Mouse (Mus musculus) gastrocnemius, postnatal 4 days (tissue): Measurements from ENCODE around the gene Rai14. TPM values are rescaled to one million over a fixed set of nuclear protein-coding genes. Genes with fewer than 3 reads are reported as not detected.

Source experiments
- DNase-seq, 2 experiments: peaks; one replicate each; pipeline ENCODE4 v3.0.0; 2021 to 2022; ENCODE audit warnings: low spot score in 2 of 2, mixed read lengths in 2 of 2
- total RNA-seq, 2 experiments: library from RNA; stranded (reverse); gene quantifications; 2 replicates each; pipeline ENCODE4 v1.2.3; 2021

The Rai14 gene
- total RNA-seq, 2 experiments from 2014 or later, result 15.7 to 19.3 TPM

DNA sequence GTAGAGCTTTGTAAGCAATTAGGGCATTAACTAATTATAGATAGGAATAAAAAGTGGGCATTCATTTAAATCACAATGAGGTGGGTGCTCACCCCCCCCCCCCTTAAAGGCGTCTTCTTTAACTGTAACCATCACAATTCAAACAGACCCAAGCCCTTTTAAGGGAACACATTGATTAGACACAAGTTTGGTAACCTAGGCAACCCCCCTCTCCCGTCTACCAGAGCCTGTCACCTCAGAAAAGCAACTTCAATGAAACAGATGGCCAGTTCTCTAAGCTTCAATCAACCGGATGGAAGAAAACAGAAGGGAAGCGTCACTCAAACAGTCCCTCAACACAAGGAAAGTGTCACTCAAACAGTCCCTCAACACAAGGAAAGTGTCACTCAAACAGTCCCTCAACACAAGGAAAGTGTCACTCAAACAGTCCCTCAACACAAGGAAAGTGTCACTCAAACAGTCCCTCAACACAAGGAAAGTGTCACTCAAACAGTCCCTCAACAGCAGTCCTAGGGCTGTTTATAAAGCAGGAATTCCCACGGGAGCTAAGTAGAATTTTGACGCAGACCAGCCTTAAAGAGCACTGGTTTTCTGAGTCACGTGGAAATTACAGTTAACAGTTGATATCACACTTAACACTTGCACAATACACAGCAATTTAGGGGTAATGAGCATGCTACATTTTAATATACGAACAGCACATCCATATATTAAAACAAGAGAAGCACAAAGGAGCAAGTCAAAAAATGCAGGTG, 59.1 kb downstream of the Rai14 start:
- DNase-seq, result no peak

DNA sequence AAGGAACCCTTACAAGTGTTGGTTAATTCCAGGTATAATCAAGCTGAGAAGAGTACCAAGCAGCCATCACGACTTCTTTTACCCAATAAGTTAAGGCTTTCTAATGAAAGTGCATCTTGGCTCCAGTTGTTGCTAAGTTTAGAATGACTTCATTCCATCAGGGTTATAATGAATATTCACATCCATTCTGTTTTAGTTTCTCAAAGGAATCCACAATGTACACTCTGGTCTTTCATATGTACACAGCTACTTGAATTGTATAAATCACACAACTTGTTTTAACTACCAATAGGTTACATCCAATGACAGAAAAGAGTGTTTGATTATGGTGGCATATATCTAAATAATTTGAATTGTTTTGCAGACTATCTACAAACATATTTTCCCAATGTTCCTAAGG, 59.7 kb downstream of the Rai14 start:
- no peak for DNase-seq

DNA sequence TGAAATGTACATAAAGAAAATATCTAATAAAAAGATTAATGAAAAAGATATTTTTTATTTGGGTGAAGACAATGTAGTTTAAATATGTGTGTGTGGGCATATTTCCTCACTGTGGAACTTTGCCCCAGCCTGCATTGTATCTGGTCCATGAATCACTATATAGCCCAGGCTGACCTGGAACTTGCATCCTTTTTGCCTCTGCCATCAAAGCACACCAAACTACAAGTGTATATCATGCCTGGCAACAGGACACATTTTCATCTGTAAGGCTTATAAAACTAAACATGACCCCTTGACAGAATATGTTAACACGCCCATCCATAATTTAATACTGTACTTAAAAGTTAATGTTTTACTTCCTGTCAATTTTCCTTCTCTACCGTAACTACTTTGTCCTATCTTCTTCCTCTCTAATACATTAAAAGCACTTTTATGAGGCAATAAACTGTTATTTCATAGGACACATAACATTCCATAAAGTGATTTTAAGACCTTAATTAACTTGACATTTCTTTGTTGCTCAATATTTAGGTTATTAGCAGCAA, 61.4 kb downstream of the Rai14 start:
- DNase-seq, result no peak

DNA sequence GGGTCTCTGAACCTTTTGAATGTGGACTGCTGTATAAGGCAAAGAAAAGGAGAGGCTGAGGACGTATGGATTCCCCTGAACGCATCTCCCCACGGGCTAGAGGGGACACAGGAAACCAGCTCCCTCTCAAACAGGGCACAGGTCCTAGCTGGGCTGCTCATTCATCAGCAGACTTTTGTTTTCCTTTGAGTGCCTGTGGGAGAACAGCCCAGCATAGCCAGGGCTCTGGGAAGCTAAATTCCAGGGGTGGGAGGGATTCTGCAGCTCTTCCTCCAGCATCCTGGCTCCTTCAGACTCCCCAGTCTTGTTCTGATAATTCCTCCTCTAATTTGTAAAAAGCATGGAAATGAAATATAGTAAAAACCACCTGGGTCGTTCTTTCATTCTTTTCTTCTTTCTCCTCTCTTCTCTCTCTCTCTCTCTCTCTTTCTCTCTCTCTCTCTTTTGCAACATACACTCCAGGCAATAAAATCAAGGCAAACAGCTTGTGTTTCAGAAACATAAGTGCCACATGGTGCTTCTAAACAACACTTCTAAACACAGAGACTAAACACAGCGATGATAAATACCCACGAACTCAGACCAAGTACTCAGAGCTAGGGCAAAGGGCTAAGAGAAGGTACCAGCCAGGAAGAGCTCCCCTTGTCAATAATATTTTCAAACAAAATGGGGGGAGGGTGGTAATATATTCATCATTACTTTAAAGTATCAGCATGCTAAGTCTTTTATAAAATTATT, 65.9 kb downstream of the Rai14 start:
- peak in 1 of 2 experiments; percentile 47 for DNase-seq

DNA sequence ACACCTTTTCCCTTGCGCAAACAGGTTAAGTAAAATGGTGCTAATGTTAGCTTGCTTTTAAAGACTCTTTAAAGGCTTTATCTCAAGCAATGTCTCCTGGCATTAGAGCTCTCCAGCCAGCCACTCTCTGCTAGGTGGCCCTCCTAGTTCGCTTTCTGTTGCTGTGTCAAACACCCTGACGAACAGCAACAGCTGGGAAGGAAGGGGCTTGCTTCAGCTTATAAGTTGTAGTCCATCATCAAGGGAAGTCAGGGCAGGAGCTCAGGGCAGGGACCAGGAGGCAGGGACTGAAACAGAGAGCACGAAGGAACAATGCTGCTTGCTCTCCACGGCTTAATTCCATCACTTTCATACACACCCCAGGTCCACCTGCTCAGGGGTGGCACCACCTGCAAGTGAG, 68.1 kb downstream of the Rai14 start:
- DNase-seq, result no peak

DNA sequence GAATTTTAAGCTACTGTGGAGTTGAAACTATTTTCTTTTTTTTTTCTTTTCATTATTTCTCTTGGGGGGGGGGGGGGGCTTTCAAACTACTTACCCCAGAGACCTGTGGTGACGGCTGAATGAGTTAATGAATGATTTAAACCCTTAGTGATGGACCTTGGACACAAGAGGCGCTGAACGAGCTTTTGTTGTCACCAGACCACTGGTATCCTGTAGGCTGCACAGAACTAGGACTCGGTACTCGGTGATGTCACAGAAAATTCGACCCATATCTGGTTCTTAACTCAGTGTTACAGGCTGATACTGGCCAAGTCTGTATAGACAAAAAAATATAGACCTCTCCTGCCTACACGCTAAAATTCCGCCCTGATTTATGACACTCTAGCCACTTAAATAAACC, 69.3 kb downstream of the Rai14 start:
- DNase-seq, result no peak

DNA sequence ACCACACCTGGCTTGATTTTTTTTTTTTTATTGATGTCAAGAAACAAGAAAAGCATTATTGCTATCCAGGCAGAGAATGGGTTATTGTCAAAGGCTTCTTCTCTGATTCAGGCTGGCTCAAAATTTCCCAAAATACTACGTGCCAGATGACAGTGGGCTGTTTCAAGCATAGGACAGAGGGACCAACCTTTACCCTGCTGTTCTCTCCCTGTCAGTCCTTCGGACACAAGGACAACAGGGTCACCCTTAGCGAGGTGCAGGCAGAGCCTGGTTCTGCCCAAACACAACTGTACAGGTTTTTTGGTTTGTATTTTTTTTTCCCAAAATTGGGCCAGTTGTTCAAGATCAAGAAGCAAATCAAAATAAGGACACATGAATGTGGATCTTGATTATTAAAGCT, 70.6 kb downstream of the Rai14 start:
- no peak for DNase-seq

DNA sequence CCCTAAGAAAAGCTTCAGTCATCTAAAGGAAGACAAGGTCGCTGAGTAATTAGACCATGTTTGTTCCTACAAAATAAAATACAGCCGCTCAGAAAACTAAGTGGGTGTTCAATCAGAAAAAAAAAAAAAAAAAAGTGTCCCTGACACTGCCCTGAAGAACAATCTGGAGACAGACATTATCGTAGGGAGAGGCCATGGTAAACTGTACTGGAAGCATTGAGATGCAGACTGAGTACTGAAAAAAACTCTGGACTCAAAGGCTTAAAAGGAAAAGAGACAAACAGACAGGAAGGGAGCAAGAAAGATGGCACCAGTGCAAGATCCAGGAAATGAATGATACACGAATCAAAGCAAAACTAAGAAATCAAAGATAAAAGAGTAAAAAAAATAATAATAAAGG, 71.2 kb downstream of the Rai14 start:
- no peak for DNase-seq

DNA sequence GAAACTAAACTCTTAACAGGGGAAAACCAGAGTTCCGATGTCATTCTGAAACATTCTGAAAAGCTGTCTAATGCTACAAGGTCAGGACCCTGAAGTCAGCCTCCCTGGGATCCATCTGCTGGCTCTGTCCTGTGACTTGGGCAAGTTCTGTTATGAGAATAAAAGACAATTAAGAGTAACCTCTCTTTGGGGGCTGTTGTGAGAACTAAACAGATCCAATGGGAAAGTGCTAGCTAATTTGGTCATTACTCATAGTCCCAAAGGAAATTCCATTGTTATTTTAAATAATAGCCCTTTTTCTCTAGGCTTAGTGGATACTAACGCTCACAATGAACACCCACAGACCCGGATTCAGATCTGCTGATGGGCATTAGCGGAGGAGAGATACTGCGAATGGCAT, 72.0 kb downstream of the Rai14 start:
- DNase-seq, result no peak

DNA sequence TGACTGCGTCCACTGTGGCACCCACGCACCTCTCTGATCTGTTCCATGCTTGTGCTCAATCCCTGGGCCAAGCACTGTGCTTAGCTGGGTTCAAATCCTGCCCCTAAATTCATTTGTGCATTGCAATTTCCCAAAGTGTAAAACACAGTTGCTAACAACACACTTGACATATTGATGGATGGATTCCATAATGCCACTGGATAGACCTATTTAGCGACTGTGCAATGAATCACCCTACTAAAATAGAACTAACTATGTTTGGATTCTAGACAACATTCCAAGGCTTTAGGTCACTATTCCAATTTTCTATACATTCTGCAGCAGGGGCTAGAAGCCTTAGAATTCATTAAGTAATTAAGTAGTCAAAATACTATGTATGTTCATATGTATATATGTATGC, 73.7 kb downstream of the Rai14 start:
- no peak for DNase-seq

DNA sequence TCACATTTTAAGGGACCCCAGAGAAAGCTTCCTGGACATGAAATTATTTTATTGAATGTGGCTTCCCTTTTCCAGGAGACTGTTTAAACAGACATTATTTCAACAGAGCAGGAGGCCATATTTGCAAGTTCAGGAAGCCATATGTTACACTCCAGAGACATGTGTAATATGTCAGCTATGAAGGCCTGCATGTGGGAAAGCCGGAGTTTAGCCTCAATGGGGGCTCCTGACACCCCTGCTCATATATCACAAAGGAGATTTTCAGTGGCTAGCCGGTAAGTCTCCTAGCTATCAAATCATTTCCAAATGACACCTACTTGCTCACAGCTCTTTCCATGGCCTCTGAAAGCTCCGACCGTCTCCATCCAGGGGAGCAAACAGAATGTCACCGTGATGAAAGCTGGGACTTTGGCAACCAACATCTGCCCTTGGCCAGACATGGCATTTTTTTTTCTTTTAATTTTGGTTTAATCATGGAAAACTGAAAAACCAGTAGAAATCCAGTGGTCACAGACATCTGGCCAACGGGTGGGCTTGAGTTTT, 77.1 kb downstream of the Rai14 start:
- no peak for DNase-seq

DNA sequence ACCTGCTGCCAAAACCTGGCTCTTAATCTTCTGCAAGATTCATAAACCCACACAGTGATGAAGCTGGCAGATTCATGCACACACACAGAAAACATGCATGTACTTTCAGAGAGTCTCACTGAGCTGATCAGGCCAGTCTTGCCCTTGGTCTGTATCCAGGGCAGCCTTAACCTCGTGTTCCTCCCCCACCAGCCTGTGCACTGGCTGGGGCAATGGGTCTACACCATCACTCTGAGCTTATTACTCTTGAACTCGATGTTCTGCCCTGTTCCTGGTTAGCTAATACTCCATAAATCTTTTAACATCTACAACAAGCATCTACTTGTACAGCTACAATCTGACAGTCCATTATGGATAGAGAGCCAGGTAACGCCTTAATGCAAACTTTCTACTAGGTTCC, 77.6 kb downstream of the Rai14 start:
- DNase-seq, result no peak

DNA sequence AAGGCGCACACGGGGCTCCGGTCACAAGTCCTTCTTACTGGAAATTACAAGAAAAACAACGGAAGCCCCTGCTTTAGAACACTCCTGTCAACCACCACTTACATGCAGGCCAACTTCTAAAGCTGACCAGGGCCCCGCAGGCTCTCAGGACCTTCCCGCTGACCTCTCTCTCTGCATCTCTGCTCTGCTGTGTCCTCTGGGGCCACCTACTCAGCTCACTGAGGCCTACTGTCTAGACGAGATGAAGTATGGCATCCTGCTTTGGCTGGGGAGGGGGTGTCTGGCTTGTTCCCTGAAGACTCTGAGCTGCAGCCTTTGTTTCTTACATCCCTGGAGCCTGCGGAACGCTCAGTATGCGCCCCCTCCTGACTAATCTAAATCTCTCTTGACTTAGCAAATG, 79.3 kb downstream of the Rai14 start:
- DNase-seq, result no peak

DNA sequence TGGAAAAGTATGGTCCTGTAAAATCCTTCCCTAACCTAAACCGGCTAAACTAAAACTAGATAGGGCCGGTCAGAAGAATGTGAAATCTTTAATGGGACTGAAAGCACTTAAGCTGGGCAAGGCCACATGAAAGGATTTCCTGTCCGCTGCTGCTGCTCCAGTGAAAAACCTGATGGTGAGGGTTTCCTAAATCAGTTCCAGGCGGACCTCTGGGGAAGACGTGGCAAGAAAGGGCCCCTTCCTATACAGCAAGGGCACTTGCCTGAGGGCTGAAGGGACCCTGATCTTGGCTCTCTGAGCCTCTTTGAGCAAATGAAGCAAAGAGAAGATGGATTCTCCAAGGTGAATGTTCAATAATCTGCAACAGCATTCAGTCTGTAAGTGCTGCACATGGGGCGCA, 80.2 kb downstream of the Rai14 start:
- no peak for DNase-seq

DNA sequence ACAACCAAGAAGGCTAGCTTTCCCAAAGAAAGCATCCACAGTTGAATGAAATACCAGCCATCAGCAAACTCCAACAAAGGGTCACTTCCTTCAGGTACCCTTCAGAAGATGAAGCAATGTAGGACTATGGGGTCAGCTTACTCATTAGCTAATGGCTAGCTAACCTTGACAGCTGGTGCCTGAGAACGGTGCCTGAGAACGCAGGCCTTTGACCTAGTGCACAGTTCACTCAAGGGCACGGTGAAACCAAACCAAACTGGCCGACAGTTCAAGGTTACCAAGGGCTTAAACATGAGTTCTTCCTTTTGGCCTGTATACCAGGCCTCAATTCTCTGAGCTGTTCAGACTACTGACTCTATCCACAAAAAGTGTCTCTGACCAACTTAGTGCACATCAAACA, 81.0 kb downstream of the Rai14 start:
- DNase-seq, result no peak

DNA sequence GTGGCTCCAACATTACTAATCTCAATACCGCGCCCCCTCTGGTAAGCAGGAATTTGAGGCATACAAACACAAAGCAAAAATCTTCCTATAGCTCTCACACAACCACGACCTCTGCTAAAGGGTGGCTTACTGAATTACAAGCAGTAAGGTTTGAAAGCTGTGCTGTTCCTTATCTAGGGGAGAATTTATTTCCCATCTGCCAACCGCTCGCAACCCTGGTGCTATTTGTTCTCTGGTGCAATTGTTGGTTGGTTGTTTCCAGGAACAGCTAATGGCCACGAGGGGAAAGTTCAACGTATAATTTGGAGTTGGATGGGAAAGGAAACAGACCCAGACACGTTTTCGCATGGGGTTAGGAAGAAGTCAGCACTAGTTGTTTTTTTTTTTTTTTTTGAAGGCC, 81.8 kb downstream of the Rai14 start:
- no peak for DNase-seq

DNA sequence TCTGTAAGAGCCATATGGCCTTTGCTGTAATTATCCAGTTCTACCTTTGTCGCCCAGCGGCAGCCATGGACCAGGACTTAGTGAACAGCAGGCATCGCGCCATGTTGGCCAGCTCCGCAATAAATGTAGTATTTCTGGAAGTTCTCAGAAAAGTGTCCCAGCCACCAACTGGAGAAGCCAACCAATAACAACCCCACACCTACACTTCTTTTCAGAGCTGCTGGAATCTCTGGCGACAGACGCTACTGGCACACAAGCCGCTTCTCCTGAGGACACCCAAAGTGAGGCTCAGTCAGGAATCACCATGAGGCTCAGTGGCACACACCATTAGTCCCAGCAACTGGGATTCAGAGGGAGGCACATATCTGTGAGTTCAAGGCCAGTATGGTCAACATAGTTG, 82.4 kb downstream of the Rai14 start:
- no peak for DNase-seq

DNA sequence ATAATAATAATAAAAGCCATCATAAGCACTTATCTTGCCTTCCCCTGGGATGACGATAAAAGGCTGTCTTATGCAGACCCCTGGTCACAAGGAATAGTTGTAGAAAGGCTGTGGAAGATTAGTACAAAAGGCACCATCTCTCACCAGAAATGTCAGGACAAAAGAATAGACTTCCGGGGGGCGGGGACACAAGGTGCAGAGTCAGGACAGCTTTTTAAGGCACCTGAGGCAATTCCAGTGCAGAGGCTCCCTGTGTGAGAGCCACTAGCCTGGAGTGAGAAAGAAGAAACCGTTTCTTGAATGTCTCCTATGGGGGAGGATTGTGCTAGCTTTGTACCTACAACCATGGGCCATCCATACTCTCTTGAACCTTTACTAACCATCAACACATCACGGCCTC, 82.9 kb downstream of the Rai14 start:
- no peak for DNase-seq

DNA sequence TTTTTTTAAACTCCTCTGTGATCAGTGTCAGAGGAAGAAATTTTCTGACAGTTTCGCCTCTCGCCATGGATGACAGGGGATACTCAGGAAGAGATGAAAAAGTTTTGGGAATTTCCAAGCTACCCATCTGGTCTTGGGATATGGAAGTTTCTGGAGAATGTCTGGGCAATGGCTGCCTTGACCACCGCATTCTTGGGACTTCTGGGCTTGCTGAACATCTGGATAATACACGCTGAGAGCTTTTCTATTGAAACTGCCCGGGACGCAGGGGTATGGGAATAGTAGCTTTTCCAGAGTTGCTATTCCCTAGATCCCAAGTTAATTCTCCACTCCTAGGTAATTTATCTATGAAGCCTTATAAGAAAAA, 85.5 kb downstream of the Rai14 start:
- no peak for DNase-seq

DNA sequence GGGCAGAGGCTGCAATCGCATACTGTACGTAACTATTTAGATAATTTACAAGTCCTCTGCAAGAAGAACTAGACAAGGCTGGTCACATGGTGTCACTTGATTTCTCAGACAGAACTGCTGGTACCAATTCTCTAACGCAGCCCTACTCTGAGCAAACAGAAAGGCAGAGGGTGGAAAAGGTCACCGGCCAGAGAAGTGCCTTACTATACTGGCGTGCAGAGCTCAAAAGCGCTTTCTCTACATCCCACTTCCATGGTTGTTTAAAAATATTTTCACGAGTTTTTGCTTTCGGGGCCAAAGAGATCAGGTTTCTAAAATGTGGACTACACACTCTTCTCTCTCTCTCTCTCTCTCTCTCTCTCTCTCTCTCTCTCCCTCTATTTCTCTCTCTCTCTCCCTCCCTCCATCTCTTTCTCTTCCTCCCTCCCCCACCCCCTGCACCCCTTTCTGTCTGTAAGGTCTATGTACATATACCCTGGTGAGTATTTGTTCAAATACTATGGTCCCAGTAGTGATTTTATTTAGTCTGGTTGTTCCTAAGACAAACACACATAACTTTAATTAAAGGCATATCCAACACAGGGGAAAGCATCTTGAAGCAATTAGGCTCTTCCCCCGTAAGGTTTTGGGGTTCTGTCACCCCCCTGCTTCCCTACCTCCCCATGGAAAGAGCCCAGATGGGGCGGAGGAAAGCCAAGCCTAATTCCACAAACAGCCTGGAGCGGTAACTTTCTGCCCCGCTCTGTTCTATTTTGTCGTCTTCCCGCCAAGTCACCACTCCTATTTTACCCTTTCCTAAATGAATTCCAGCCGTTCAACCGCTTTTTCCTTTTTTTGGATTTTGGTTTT, 86.1 kb downstream of the Rai14 start:
- DNase-seq, result peak in 1 of 2 experiments; percentile 48

DNA sequence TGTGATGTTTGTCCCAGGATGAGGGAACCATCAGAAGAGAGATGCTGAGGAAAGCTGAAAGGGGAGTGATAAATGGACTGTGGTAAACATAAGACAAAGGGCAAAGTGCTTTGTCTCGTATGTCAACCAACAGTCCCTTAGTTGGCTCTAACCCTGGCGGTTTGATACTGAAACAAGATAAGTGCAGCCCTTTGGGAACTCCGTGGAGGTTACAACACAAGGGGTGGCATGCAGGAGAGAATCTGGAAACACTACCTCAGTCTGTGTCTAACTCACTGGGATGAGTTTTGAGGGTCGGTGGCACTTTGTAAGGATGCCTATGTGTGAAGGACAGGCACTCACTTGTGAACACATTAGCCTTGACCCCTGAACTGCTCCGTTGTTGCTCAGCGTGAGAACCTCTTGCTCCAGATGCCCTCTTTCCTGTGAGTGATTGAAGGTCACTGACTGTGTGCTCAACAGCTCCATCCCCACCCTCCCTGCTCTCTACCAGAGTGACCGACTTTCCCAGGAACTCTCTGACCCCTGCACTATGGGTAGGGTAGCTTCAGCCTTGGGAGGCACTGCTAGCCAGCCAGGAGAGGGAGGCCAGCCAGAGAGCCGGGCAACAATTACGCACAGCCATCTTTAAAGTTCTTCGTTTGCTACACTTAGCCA, 90.7 kb downstream of the Rai14 start:
- no peak for DNase-seq
